Mouse (Mus musculus): ENCODE data around the gene Wrap53.

- TF ChIP-seq CTCF (IDR thresholded peaks at IDR 0.05; ENCODE audit: borderline replicate concordance, insufficient read depth, low read length), result no peak
- peak; percentile 60 for TF ChIP-seq POLR2A (IDR thresholded peaks at IDR 0.05; ENCODE audit: low read depth, low read length)
These were observed 1.2 kb upstream of the Wrap53 start for GRCm38 (mm10) chr11:69581147-69581688.
